27 mouse cellular contexts compared by ENCODE assay signal in genomic region chr4:86699161-86699865, GRCm38 (mm10). TPM values are rescaled to one million over a fixed set of nuclear protein-coding genes. Genes with fewer than 3 reads are reported as not detected.
DNase-seq lines count a peak whose midpoint lies in the region; ATAC-seq lines count a peak whose summit lies in the region.
"Had no signal": no experiment of that assay in that cellular context is flagged by ENCODE, and none has a peak within 500 bp of the region (broad histone marks: within the 10 kb centered on the region; RNA-seq: fewer than 3 reads in every experiment).

No protein-coding gene starts in this region.

- WGBS in kidney, embryonic 16.5 days, result 60% methylated on average over 5 of the region's 5 CpGs

- H3K27ac ChIP-seq in kidney, embryonic 16.5 days (ENCODE audit: low read length), result peak overlapping the region; percentile 29; the same call in 1 of the 2 replicates
- H3K27ac ChIP-seq: embryonic facial prominence, embryonic 12.5 days; embryonic facial prominence, embryonic 15.5 days; gastrocnemius, adult 2 months; heart, embryonic 10.5 days; heart, embryonic 13.5 days; hindbrain, embryonic 14.5 days had no signal

- no peak overlapping the region for H3K4me3 ChIP-seq in kidney, embryonic 16.5 days (ENCODE audit: low read length)
- H3K4me3 ChIP-seq: embryonic facial prominence, embryonic 12.5 days; embryonic facial prominence, embryonic 15.5 days; gastrocnemius, adult 2 months; heart, embryonic 10.5 days; heart, embryonic 13.5 days had no signal

- no peaks in the 10 kb centered on the region for H3K36me3 ChIP-seq in kidney, embryonic 16.5 days (ENCODE audit: insufficient read depth, low read length)
- H3K36me3 ChIP-seq: embryonic facial prominence, embryonic 12.5 days; embryonic facial prominence, embryonic 15.5 days; G1E; heart, embryonic 10.5 days; heart, embryonic 13.5 days had no signal

- no peak overlapping the region for H3K9ac ChIP-seq in kidney, embryonic 16.5 days (replicated peaks; ENCODE audit: low read length)
- H3K9ac ChIP-seq: embryonic facial prominence, embryonic 12.5 days; embryonic facial prominence, embryonic 15.5 days; forebrain, postnatal 0 days; heart, embryonic 13.5 days; hindbrain, embryonic 14.5 days had no signal

- 0 out of 2 replicates have a peak, but pooled peaks cover 4% of the 10 kb centered on the region for H3K9me3 ChIP-seq in kidney, embryonic 16.5 days (ENCODE audit: low read length)
- H3K9me3 ChIP-seq: embryonic facial prominence, embryonic 12.5 days; embryonic facial prominence, embryonic 15.5 days; G1E; heart, embryonic 10.5 days had no signal

- no peaks in the 10 kb centered on the region for H3K4me1 ChIP-seq in kidney, embryonic 16.5 days (ENCODE audit: insufficient read depth, low read length)
- H3K4me1 ChIP-seq: embryonic facial prominence, embryonic 12.5 days; embryonic facial prominence, embryonic 15.5 days; heart, embryonic 10.5 days; heart, embryonic 13.5 days had no signal

- H3K4me2 ChIP-seq in kidney, embryonic 16.5 days (replicated peaks; ENCODE audit: low read depth, low read length), result no peak overlapping the region
- H3K4me2 ChIP-seq: embryonic facial prominence, embryonic 12.5 days; embryonic facial prominence, embryonic 15.5 days; heart, embryonic 13.5 days; hindbrain, embryonic 14.5 days had no signal

- H3K27me3 ChIP-seq in kidney, embryonic 16.5 days (ENCODE audit: insufficient read depth, low read length), result no peaks in the 10 kb centered on the region
- H3K27me3 ChIP-seq: embryonic facial prominence, embryonic 12.5 days; embryonic facial prominence, embryonic 15.5 days; heart, embryonic 13.5 days; Patski had no signal

- DNase-seq in heart, adult 11 months, result peak; percentile 57
- no peak for DNase-seq in heart, adult 8-10 months (ENCODE audit: low spot score)
- peak; percentile 36 for DNase-seq in kidney, adult 9 months
- no peak for DNase-seq in kidney, postnatal 4 days
- no peak for DNase-seq in kidney, postnatal 25 days
- DNase-seq: adrenal gland, adult 2 months; adrenal gland, postnatal 14 days; cerebellum, adult 11 months; cerebellum, adult 2 months; cerebellum, adult 9-11 months; cerebellum, postnatal 25 days; forebrain, postnatal 0 days; gastrocnemius, adult 2 months; gastrocnemius, postnatal 14 days; heart, adult 18-20 months; heart, postnatal 14 days; heart, postnatal 4 days had no signal

- ATAC-seq in kidney, embryonic 16.5 days (ENCODE audit: low FRiP score, low TSS enrichment), result peak; percentile 76; the same call in 1 of the 2 replicates
- ATAC-seq in megakaryocyte-erythroid progenitor cell, adult 5-6 weeks (replicated peaks; ENCODE audit: low FRiP score, low TSS enrichment, poor library complexity, severe bottlenecking), result no peak
- ATAC-seq: forebrain, embryonic 14.5 days; forebrain, postnatal 0 days; Patski had no signal

RNA-seq across cellular contexts. Expression of gene Plin2, which starts 29.5 kb away (rescaled TPM):
- total RNA-seq in heart, adult 8-10 months (2022), result 100 to 1,000 TPM; 111 to 155 (median 132) TPM
- polyA plus RNA-seq in kidney, embryonic 16.5 days (2015; fragmentation: Nextera tagmentation; extraction: Ambion mirVana), result 68.9 and 77.0 TPM in 2 replicates
- total RNA-seq in megakaryocyte-erythroid progenitor cell, adult 5-6 weeks (2014; fragmentation: Nextera tagmentation), result 60.3 and 71.1 TPM in 2 replicates
- 80.0 and 80.6 TPM in 2 replicates for total RNA-seq in megakaryocyte-erythroid progenitor cell, adult 5-6 weeks (2017)

RNA-seq across cellular contexts. Expression of gene Dennd4c, which starts 49.0 kb away (rescaled TPM):
- 10 to 100 TPM; 31.8 to 40.0 (median 36.5) TPM for total RNA-seq in heart, adult 8-10 months (2022)
- 6.5 and 7.6 TPM in 2 replicates for polyA plus RNA-seq in kidney, embryonic 16.5 days (2015; fragmentation: Nextera tagmentation; extraction: Ambion mirVana)
- 15.0 and 21.6 TPM in 2 replicates for total RNA-seq in megakaryocyte-erythroid progenitor cell, adult 5-6 weeks (2014; fragmentation: Nextera tagmentation)
- total RNA-seq in megakaryocyte-erythroid progenitor cell, adult 5-6 weeks (2017), result 37.0 and 38.0 TPM in 2 replicates

Comparison
In these comparisons a context has a peak if more than half of its experiments do, and no peak if none do; other contexts are left out.
1. DNase-seq: peak in heart, adult 11 months (single experiment) and kidney, adult 9 months (single experiment); none in heart, adult 8-10 months (single experiment), kidney, postnatal 4 days (0 of 2) and kidney, postnatal 25 days (0 of 2).